Mouse (Mus musculus): ENCODE results near the gene Nfx1. TPM values are rescaled to one million over a fixed set of nuclear protein-coding genes. Genes with fewer than 3 reads are reported as not detected.

Nfx1 gene
- polyA plus RNA-seq, 1 experiment = 4.1 TPM

GRCm38 (mm10) chr4:41000842-41001639 is 30.3 kb downstream of the Nfx1 start:
- H3K4me1 ChIP-seq = peaks cover 9% of the 10 kb centered on the region
- no peaks in the 10 kb centered on the region for H3K9me3 ChIP-seq

GRCm38 (mm10) chr4:41013351-41013750 is 42.6 kb downstream of the Nfx1 start:
- TF ChIP-seq GATA1 (IDR thresholded peaks at IDR 0.05; ENCODE audit: borderline replicate concordance, low read length) (no peak), FLI1 (IDR thresholded peaks at IDR 0.05; ENCODE audit: low read length) (no peak)
- H3K4me3 ChIP-seq (replicated peaks) = no peak overlapping the region
- peaks cover 98% of the 10 kb centered on the region for H3K36me3 ChIP-seq (replicated peaks; ENCODE audit: low read length)
- H3K27me3 ChIP-seq (replicated peaks) = no peaks in the 10 kb centered on the region
- no peaks in the 10 kb centered on the region for H3K9me3 ChIP-seq
- H3K4me1 ChIP-seq = peaks cover 4% of the 10 kb centered on the region; the same call in 1 of the 2 replicates

More at GRCm38 (mm10) chr4:41000842-41001639, 30.3 kb downstream of the Nfx1 start:
- Histone ChIP-seq H3K4me3 (replicated peaks) (no peak overlapping the region), H3K27me3 (replicated peaks) (no peaks in the 10 kb centered on the region), H3K36me3 (replicated peaks; ENCODE audit: low read length) (peaks cover 97% of the 10 kb centered on the region)
- TF ChIP-seq GATA1 (IDR thresholded peaks at IDR 0.05; ENCODE audit: borderline replicate concordance, low read length) = no peak
- TF ChIP-seq FLI1 (IDR thresholded peaks at IDR 0.05; ENCODE audit: low read length) = no peak

- H3K4me1 ChIP-seq = peaks cover 4% of the 10 kb centered on the region; the same call in 1 of the 2 replicates
- TF ChIP-seq GATA1 (IDR thresholded peaks at IDR 0.05; ENCODE audit: borderline replicate concordance, low read length) = no peak
- no peak for TF ChIP-seq FLI1 (IDR thresholded peaks at IDR 0.05; ENCODE audit: low read length)
- peaks cover 96% of the 10 kb centered on the region for H3K36me3 ChIP-seq (replicated peaks; ENCODE audit: low read length)
- H3K27me3 ChIP-seq (replicated peaks) = no peaks in the 10 kb centered on the region
- H3K9me3 ChIP-seq = no peaks in the 10 kb centered on the region
- H3K4me3 ChIP-seq (replicated peaks) = no peak overlapping the region
Observed at GRCm38 (mm10) chr4:41015798-41016197, 45.1 kb downstream of the Nfx1 start.

GRCm38 (mm10) chr4:41021094-41021493 is 50.4 kb downstream of the Nfx1 start:
- peaks cover 94% of the 10 kb centered on the region for H3K36me3 ChIP-seq (replicated peaks; ENCODE audit: low read length)

GRCm38 (mm10) chr4:41026086-41026787 is 55.5 kb downstream of the Nfx1 start:
- peaks cover 84% of the 10 kb centered on the region for H3K36me3 ChIP-seq (replicated peaks; ENCODE audit: low read length)
- TF ChIP-seq GATA1 (IDR thresholded peaks at IDR 0.05; ENCODE audit: borderline replicate concordance, low read length) (no peak), FLI1 (IDR thresholded peaks at IDR 0.05; ENCODE audit: low read length) (no peak)
- no peaks in the 10 kb centered on the region for H3K27me3 ChIP-seq (replicated peaks)
- H3K4me3 ChIP-seq (replicated peaks) = no peak overlapping the region
- H3K4me1 ChIP-seq = peaks cover 28% of the 10 kb centered on the region
- no peaks in the 10 kb centered on the region for H3K9me3 ChIP-seq

More at GRCm38 (mm10) chr4:41021094-41021493, 50.4 kb downstream of the Nfx1 start:
- H3K4me1 ChIP-seq = peaks cover 17% of the 10 kb centered on the region
- H3K9me3 ChIP-seq = no peaks in the 10 kb centered on the region
- no peaks in the 10 kb centered on the region for H3K27me3 ChIP-seq (replicated peaks)
- TF ChIP-seq GATA1 (IDR thresholded peaks at IDR 0.05; ENCODE audit: borderline replicate concordance, low read length) = no peak
- TF ChIP-seq FLI1 (IDR thresholded peaks at IDR 0.05; ENCODE audit: low read length) = no peak
- no peak overlapping the region for H3K4me3 ChIP-seq (replicated peaks)

- H3K4me3 ChIP-seq (replicated peaks) = no peak overlapping the region
- peaks cover 19% of the 10 kb centered on the region for H3K4me1 ChIP-seq
- TF ChIP-seq FLI1 (IDR thresholded peaks at IDR 0.05; ENCODE audit: low read length) = no peak
- TF ChIP-seq GATA1 (IDR thresholded peaks at IDR 0.05; ENCODE audit: borderline replicate concordance, low read length) = no peak
- H3K27me3 ChIP-seq (replicated peaks) = peaks cover 2% of the 10 kb centered on the region
- no peaks in the 10 kb centered on the region for H3K9me3 ChIP-seq
- peaks cover 73% of the 10 kb centered on the region for H3K36me3 ChIP-seq (replicated peaks; ENCODE audit: low read length)
Observed at GRCm38 (mm10) chr4:41027872-41028271, 57.2 kb downstream of the Nfx1 start.

GRCm38 (mm10) chr4:41028272-41028671 is 57.6 kb downstream of the Nfx1 start:
- H3K36me3 ChIP-seq (replicated peaks; ENCODE audit: low read length) = peaks cover 69% of the 10 kb centered on the region
- no peak overlapping the region for H3K4me3 ChIP-seq (replicated peaks)
- no peaks in the 10 kb centered on the region for H3K9me3 ChIP-seq
- TF ChIP-seq GATA1 (IDR thresholded peaks at IDR 0.05; ENCODE audit: borderline replicate concordance, low read length) (no peak), FLI1 (IDR thresholded peaks at IDR 0.05; ENCODE audit: low read length) (no peak)
- H3K4me1 ChIP-seq = peaks cover 19% of the 10 kb centered on the region
- H3K27me3 ChIP-seq (replicated peaks) = peaks cover 2% of the 10 kb centered on the region

- TF ChIP-seq FLI1 (IDR thresholded peaks at IDR 0.05; ENCODE audit: low read length) = no peak
- no peak for TF ChIP-seq GATA1 (IDR thresholded peaks at IDR 0.05; ENCODE audit: borderline replicate concordance, low read length)
- Histone ChIP-seq H3K4me1 (peaks cover 19% of the 10 kb centered on the region), H3K36me3 (replicated peaks; ENCODE audit: low read length) (peaks cover 58% of the 10 kb centered on the region), H3K27me3 (replicated peaks) (peaks cover 2% of the 10 kb centered on the region), H3K9me3 (no peaks in the 10 kb centered on the region), H3K4me3 (replicated peaks) (no peak overlapping the region)
Observed at GRCm38 (mm10) chr4:41029372-41029771, 58.7 kb downstream of the Nfx1 start.

GRCm38 (mm10) chr4:41031242-41031641 is 60.5 kb downstream of the Nfx1 start:
- no peaks in the 10 kb centered on the region for H3K9me3 ChIP-seq
- no peak for TF ChIP-seq GATA1 (IDR thresholded peaks at IDR 0.05; ENCODE audit: borderline replicate concordance, low read length)
- no peak for TF ChIP-seq FLI1 (IDR thresholded peaks at IDR 0.05; ENCODE audit: low read length)
- peaks cover 15% of the 10 kb centered on the region for H3K27me3 ChIP-seq (replicated peaks)
- H3K36me3 ChIP-seq (replicated peaks; ENCODE audit: low read length) = peaks cover 41% of the 10 kb centered on the region
- H3K4me1 ChIP-seq = peaks cover 10% of the 10 kb centered on the region
- no peak overlapping the region for H3K4me3 ChIP-seq (replicated peaks)

- Histone ChIP-seq H3K27me3 (replicated peaks) (peaks cover 31% of the 10 kb centered on the region), H3K9me3 (no peaks in the 10 kb centered on the region), H3K36me3 (replicated peaks; ENCODE audit: low read length) (no peaks in the 10 kb centered on the region), H3K4me1 (peaks cover 8% of the 10 kb centered on the region), H3K4me3 (replicated peaks) (no peak overlapping the region)
- no peak for TF ChIP-seq GATA1 (IDR thresholded peaks at IDR 0.05; ENCODE audit: borderline replicate concordance, low read length)
- TF ChIP-seq FLI1 (IDR thresholded peaks at IDR 0.05; ENCODE audit: low read length) = no peak
Observed at GRCm38 (mm10) chr4:41037942-41038341, 67.2 kb downstream of the Nfx1 start.
